Mouse (Mus musculus): ENCODE measurements at regions not wholly inside any gene's neighbourhood (a gene's known extent, or its start where the extent isn't known, plus 50 kb on each side); places are given as distances from the start of the nearest gene placed in this dataset.

- 0 out of 2 replicates have a peak, but pooled peaks cover 3% of the 10 kb centered on the region for H3K27me3 ChIP-seq (ENCODE audit: insufficient read depth, low read length)
- TF ChIP-seq EP300 (IDR thresholded peaks at IDR 0.05; ENCODE audit: low read depth) (no peak), CTCF (IDR thresholded peaks at IDR 0.05; ENCODE audit: low read depth) (no peak)
- WGBS (ENCODE audit: insufficient replicate concordance): 37% methylated on average over 28 of the region's 28 CpGs
These were observed 190.0 kb upstream of the Tbx3 start for GRCm38 (mm10) chr5:119480191-119481190.

GRCm38 (mm10) chr5:119483706-119484105 lies 186.8 kb upstream of the Tbx3 start:
- H3K9ac ChIP-seq (replicated peaks): no peak overlapping the region
- H3K9me3 ChIP-seq (ENCODE audit: low read length): no peaks in the 10 kb centered on the region
- DNase-seq (no peak), ATAC-seq (no peak)
- WGBS (ENCODE audit: insufficient replicate concordance): 46% methylated on average over 8 of the region's 8 CpGs
- no peak for TF ChIP-seq CTCF (IDR thresholded peaks at IDR 0.05; ENCODE audit: low read depth)
- TF ChIP-seq EP300 (IDR thresholded peaks at IDR 0.05; ENCODE audit: low read depth): no peak
- H3K27ac ChIP-seq (ENCODE audit: low read depth): no peak overlapping the region
- no peaks in the 10 kb centered on the region for H3K36me3 ChIP-seq (replicated peaks; ENCODE audit: insufficient read depth, low read length)
- H3K4me1 ChIP-seq (ENCODE audit: insufficient read depth): no peaks in the 10 kb centered on the region
- H3K27me3 ChIP-seq (ENCODE audit: insufficient read depth, low read length): 0 out of 2 replicates have a peak, but pooled peaks cover 3% of the 10 kb centered on the region
- H3K4me3 ChIP-seq (ENCODE audit: low read depth, low read length): no peak overlapping the region
- H3K4me2 ChIP-seq (ENCODE audit: low read depth, low read length): no peak overlapping the region

More at GRCm38 (mm10) chr5:119480191-119481190, 190.0 kb upstream of the Tbx3 start:
- Histone ChIP-seq H3K4me3 (ENCODE audit: low read depth, low read length) (no peak overlapping the region), H3K4me1 (ENCODE audit: insufficient read depth) (no peaks in the 10 kb centered on the region), H3K9ac (replicated peaks) (no peak overlapping the region), H3K27ac (ENCODE audit: low read depth) (no peak overlapping the region), H3K9me3 (ENCODE audit: low read length) (no peaks in the 10 kb centered on the region), H3K4me2 (ENCODE audit: low read depth, low read length) (no peak overlapping the region), H3K36me3 (replicated peaks; ENCODE audit: insufficient read depth, low read length) (no peaks in the 10 kb centered on the region)
- DNase-seq (no peak), ATAC-seq (no peak)

- no peak for TF ChIP-seq EP300 (IDR thresholded peaks at IDR 0.05; ENCODE audit: low read depth)
- TF ChIP-seq CTCF (IDR thresholded peaks at IDR 0.05; ENCODE audit: low read depth): no peak
- Histone ChIP-seq H3K27ac (ENCODE audit: low read depth) (no peak overlapping the region), H3K9ac (replicated peaks) (no peak overlapping the region), H3K4me1 (ENCODE audit: insufficient read depth) (no peaks in the 10 kb centered on the region), H3K36me3 (replicated peaks; ENCODE audit: insufficient read depth, low read length) (no peaks in the 10 kb centered on the region), H3K27me3 (ENCODE audit: insufficient read depth, low read length) (no peaks in the 10 kb centered on the region), H3K4me2 (ENCODE audit: low read depth, low read length) (no peak overlapping the region), H3K4me3 (ENCODE audit: low read depth, low read length) (no peak overlapping the region), H3K9me3 (ENCODE audit: low read length) (no peaks in the 10 kb centered on the region)
- DNase-seq: no peak
- ATAC-seq: no peak
These were observed 184.3 kb upstream of the Tbx3 start for GRCm38 (mm10) chr5:119486196-119486595.

GRCm38 (mm10) chr5:119487184-119487583 lies 183.3 kb upstream of the Tbx3 start:
- no peak for DNase-seq
- ATAC-seq: no peak
- 67% methylated on average over 8 of the region's 8 CpGs for WGBS (ENCODE audit: insufficient replicate concordance)
- TF ChIP-seq EP300 (IDR thresholded peaks at IDR 0.05; ENCODE audit: low read depth) (no peak), CTCF (IDR thresholded peaks at IDR 0.05; ENCODE audit: low read depth) (no peak)
- H3K4me1 ChIP-seq (ENCODE audit: insufficient read depth): no peaks in the 10 kb centered on the region
- no peak overlapping the region for H3K4me3 ChIP-seq (ENCODE audit: low read depth, low read length)
- no peaks in the 10 kb centered on the region for H3K9me3 ChIP-seq (ENCODE audit: low read length)
- no peak overlapping the region for H3K27ac ChIP-seq (ENCODE audit: low read depth)
- H3K27me3 ChIP-seq (ENCODE audit: insufficient read depth, low read length): no peaks in the 10 kb centered on the region
- no peak overlapping the region for H3K4me2 ChIP-seq (ENCODE audit: low read depth, low read length)
- no peak overlapping the region for H3K9ac ChIP-seq (replicated peaks)
- H3K36me3 ChIP-seq (replicated peaks; ENCODE audit: insufficient read depth, low read length): no peaks in the 10 kb centered on the region

- ATAC-seq: no peak
- Histone ChIP-seq H3K4me1 (ENCODE audit: insufficient read depth) (no peaks in the 10 kb centered on the region), H3K9ac (replicated peaks) (no peak overlapping the region), H3K27me3 (ENCODE audit: insufficient read depth, low read length) (no peaks in the 10 kb centered on the region), H3K4me2 (ENCODE audit: low read depth, low read length) (no peak overlapping the region), H3K4me3 (ENCODE audit: low read depth, low read length) (no peak overlapping the region), H3K36me3 (replicated peaks; ENCODE audit: insufficient read depth, low read length) (no peaks in the 10 kb centered on the region), H3K27ac (ENCODE audit: low read depth) (no peak overlapping the region), H3K9me3 (ENCODE audit: low read length) (no peaks in the 10 kb centered on the region)
- DNase-seq: no peak
- TF ChIP-seq EP300 (IDR thresholded peaks at IDR 0.05; ENCODE audit: low read depth) (no peak), CTCF (IDR thresholded peaks at IDR 0.05; ENCODE audit: low read depth) (no peak)
- 74% methylated on average over 1 of the region's 1 CpGs for WGBS (ENCODE audit: insufficient replicate concordance)
These were observed 173.0 kb upstream of the Tbx3 start for GRCm38 (mm10) chr5:119497501-119497900.

GRCm38 (mm10) chr5:119498431-119498830 lies 172.0 kb upstream of the Tbx3 start:
- DNase-seq: no peak
- no peak overlapping the region for H3K4me3 ChIP-seq (ENCODE audit: low read depth, low read length)
- H3K9me3 ChIP-seq (ENCODE audit: low read length): no peaks in the 10 kb centered on the region
- H3K4me2 ChIP-seq (ENCODE audit: low read depth, low read length): no peak overlapping the region
- WGBS (ENCODE audit: insufficient replicate concordance): 53% methylated on average over 6 of the region's 6 CpGs
- no peak overlapping the region for H3K27ac ChIP-seq (ENCODE audit: low read depth)
- no peak for TF ChIP-seq CTCF (IDR thresholded peaks at IDR 0.05; ENCODE audit: low read depth)
- no peak for TF ChIP-seq EP300 (IDR thresholded peaks at IDR 0.05; ENCODE audit: low read depth)
- no peaks in the 10 kb centered on the region for H3K27me3 ChIP-seq (ENCODE audit: insufficient read depth, low read length)
- H3K36me3 ChIP-seq (replicated peaks; ENCODE audit: insufficient read depth, low read length): no peaks in the 10 kb centered on the region
- H3K4me1 ChIP-seq (ENCODE audit: insufficient read depth): no peaks in the 10 kb centered on the region
- no peak overlapping the region for H3K9ac ChIP-seq (replicated peaks)
- ATAC-seq: no peak
